Mouse (Mus musculus): ENCODE data around the gene F2rl2.

DNA sequence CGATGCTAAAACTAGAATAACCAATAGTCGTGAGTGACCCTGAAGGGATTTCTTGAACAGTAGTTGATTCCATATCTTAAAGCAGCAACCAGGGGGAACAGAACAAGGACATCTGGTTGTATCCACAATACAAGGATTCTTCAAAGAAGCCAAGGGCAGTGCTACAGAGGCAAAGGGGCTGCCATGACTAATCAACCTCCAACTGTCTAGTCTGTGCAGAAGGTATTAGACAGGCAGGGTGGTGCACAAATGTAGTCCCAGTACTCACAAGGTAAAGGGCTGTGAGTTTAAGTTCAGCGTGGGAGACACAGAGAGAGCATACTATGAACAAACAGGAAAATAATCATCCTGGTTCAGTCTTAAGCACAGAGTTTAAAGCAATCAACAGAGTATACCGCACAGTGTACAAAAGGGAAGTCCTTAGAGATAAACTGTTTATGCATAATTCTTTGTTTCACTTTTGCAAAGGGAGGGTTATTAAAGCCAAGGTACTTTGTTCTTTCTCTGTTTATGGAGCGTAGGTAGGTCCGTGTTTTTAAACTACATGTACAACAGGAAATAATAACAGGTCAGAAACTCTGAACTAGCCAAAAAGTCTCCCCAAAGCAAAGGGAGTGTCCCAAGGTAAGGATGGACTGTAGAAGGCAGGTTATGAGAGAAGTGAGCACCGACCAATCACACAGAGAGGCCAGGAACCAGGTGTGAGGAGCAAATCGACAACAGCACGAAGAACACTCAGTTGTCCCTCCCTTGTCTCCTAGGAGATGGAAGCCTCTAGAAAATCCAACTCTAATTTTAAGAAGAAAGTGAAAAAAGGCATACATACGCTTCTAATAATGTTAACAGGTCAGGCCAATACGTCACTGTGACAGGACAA lies 45.4 kb downstream of the F2rl2 start:
- TF ChIP-seq POLR2A (IDR thresholded peaks at IDR 0.05; ENCODE audit: insufficient read depth, low read length) (no peak), CTCF (IDR thresholded peaks at IDR 0.05; ENCODE audit: low read depth, low read length) (no peak), EP300 (IDR thresholded peaks at IDR 0.05; ENCODE audit: insufficient read depth, low read depth, low read length) (no peak)
